In genomic region chr10:42754341-42754740, GRCm38 (mm10) we compare ENCODE assay signal across 31 mouse cellular contexts. TPM values are rescaled to one million over a fixed set of nuclear protein-coding genes. Genes with fewer than 3 reads are reported as not detected.
DNase-seq lines count a peak whose midpoint lies in the region; ATAC-seq and TF ChIP-seq lines count a peak whose summit lies in the region.
"Had no signal": no experiment of that assay in that cellular context is flagged by ENCODE, and none has a peak within 500 bp of the region (broad histone marks: within the 10 kb centered on the region; RNA-seq: fewer than 3 reads in every experiment).

No protein-coding gene starts in this region.

- H3K4me1 ChIP-seq in lung, postnatal 0 days (ENCODE audit: insufficient read depth, low read depth, low read length): no peaks in the 10 kb centered on the region
- H3K4me1 ChIP-seq in heart, embryonic 10.5 days: no peaks in the 10 kb centered on the region
- H3K4me1 ChIP-seq: forebrain, embryonic 12.5 days; heart, embryonic 15.5 days; hindbrain, embryonic 13.5 days; midbrain, embryonic 12.5 days; neural tube, embryonic 12.5 days had no signal

- H3K36me3 ChIP-seq in lung, postnatal 0 days (ENCODE audit: insufficient read depth, low read length): no peaks in the 10 kb centered on the region
- H3K36me3 ChIP-seq in heart, embryonic 10.5 days: no peaks in the 10 kb centered on the region
- H3K36me3 ChIP-seq: forebrain, embryonic 12.5 days; heart, embryonic 15.5 days; hindbrain, embryonic 13.5 days; limb, embryonic 12.5 days; midbrain, embryonic 12.5 days; neural tube, embryonic 12.5 days had no signal

- ATAC-seq in lung, postnatal 0 days: no peak
- ATAC-seq: CD4-positive, CD25-positive, alpha-beta regulatory T cell, adult 4 months; forebrain, postnatal 0 days; intestine, embryonic 16.5 days; liver, postnatal 0 days had no signal

- H3K4me3 ChIP-seq in lung, postnatal 0 days (ENCODE audit: low read depth, low read length): no peak overlapping the region
- H3K4me3 ChIP-seq in heart, embryonic 10.5 days: no peak overlapping the region
- H3K4me3 ChIP-seq: erythroblast, embryonic 14.5 days; forebrain, embryonic 12.5 days; heart, embryonic 15.5 days; hindbrain, embryonic 13.5 days; layer of hippocampus, adult 2 months; left cerebral cortex, adult 2 months; limb, embryonic 12.5 days; megakaryocyte, embryonic 14.5 days; midbrain, embryonic 12.5 days; myocyte; neural tube, embryonic 12.5 days had no signal

- H3K9ac ChIP-seq in lung, postnatal 0 days (replicated peaks; ENCODE audit: low read depth): no peak overlapping the region
- H3K9ac ChIP-seq: forebrain, embryonic 12.5 days; forebrain, postnatal 0 days; heart, embryonic 15.5 days; hindbrain, embryonic 13.5 days; limb, embryonic 12.5 days; liver, postnatal 0 days; midbrain, embryonic 12.5 days; neural tube, embryonic 12.5 days had no signal

- TF ChIP-seq CTCF in lung, postnatal 0 days (IDR thresholded peaks at IDR 0.05): no peak

- no peaks in the 10 kb centered on the region for H3K9me3 ChIP-seq in lung, postnatal 0 days (ENCODE audit: low read length)
- H3K9me3 ChIP-seq in heart, embryonic 10.5 days: no peaks in the 10 kb centered on the region
- H3K9me3 ChIP-seq: forebrain, embryonic 12.5 days; heart, embryonic 15.5 days; hindbrain, embryonic 13.5 days; limb, embryonic 12.5 days; megakaryocyte, embryonic 14.5 days; midbrain, embryonic 12.5 days; neural tube, embryonic 12.5 days had no signal

- H3K4me2 ChIP-seq in lung, postnatal 0 days (replicated peaks; ENCODE audit: low read depth, low read length): no peak overlapping the region
- H3K4me2 ChIP-seq: forebrain, embryonic 12.5 days; heart, embryonic 15.5 days; hindbrain, embryonic 13.5 days; limb, embryonic 12.5 days; liver, embryonic 11.5 days; midbrain, embryonic 12.5 days; neural tube, embryonic 12.5 days had no signal

- H3K27ac ChIP-seq in lung, postnatal 0 days (ENCODE audit: low read length): no peak overlapping the region
- H3K27ac ChIP-seq in heart, embryonic 10.5 days: no peak overlapping the region
- H3K27ac ChIP-seq: forebrain, embryonic 12.5 days; heart, embryonic 15.5 days; hindbrain, embryonic 13.5 days; layer of hippocampus, adult 2 months; left cerebral cortex, adult 2 months; limb, embryonic 12.5 days; midbrain, embryonic 12.5 days; neural tube, embryonic 12.5 days had no signal

- TF ChIP-seq EP300 in lung, postnatal 0 days (IDR thresholded peaks at IDR 0.05): no peak

- H3K27me3 ChIP-seq in lung, postnatal 0 days (replicated peaks; ENCODE audit: insufficient read depth, low read length): no peaks in the 10 kb centered on the region
- H3K27me3 ChIP-seq in heart, embryonic 10.5 days (ENCODE audit: insufficient read depth, poor library complexity, severe bottlenecking): no peaks in the 10 kb centered on the region
- H3K27me3 ChIP-seq: forebrain, embryonic 12.5 days; heart, embryonic 15.5 days; hindbrain, embryonic 13.5 days; limb, embryonic 12.5 days; midbrain, embryonic 12.5 days; neural tube, embryonic 12.5 days had no signal

- WGBS in lung, postnatal 0 days: 56% methylated on average over 2 of the region's 2 CpGs
- WGBS in heart, embryonic 10.5 days: 75% methylated on average over 2 of the region's 2 CpGs

- peak; percentile 9 for DNase-seq in adrenal gland, postnatal 10 days
- no peak for DNase-seq in adrenal gland, postnatal 25 days
- peak; percentile 21 for DNase-seq in lung, postnatal 0 days (ENCODE audit: low spot score)
- no peak for DNase-seq in lung, postnatal 14 days
- peak; percentile 36 for DNase-seq in Muller cell, postnatal 12 days (ENCODE audit: inconsistent ontology term)
- DNase-seq in fat pad, adult 2 months (ENCODE audit: extremely low read depth, low read depth, low spot score): peak; percentile 88
- DNase-seq in heart, embryonic 10.5 days (ENCODE audit: low spot score): no peak
- DNase-seq in thymus, postnatal 0 days (ENCODE audit: low spot score): no peak
- DNase-seq: cerebellum, adult 18-20 months; cerebellum, postnatal 10 days; forebrain, postnatal 0 days; heart, postnatal 36 days; kidney, adult 9 months; kidney, postnatal 25 days; liver, postnatal 0 days; lung, postnatal 4 days; right cerebral cortex, adult 18-20 months had no signal

RNA-seq across cellular contexts. Expression of gene Sec63, which starts 7.0 kb away (rescaled TPM):
- total RNA-seq in adrenal gland, postnatal 10 days (2021): 10 to 100 TPM; 40.8 to 45.6 TPM
- 70.0 and 75.3 TPM in 2 replicates for total RNA-seq in adrenal gland, postnatal 25 days (2021)
- polyA plus RNA-seq in lung, postnatal 0 days (2015; fragmentation: Nextera tagmentation; extraction: Ambion mirVana): 15.1 and 17.2 TPM in 2 replicates
- polyA plus RNA-seq in heart, embryonic 10.5 days (2016; fragmentation: Nextera tagmentation; extraction: Ambion mirVana): 18.6 and 28.4 TPM in 2 replicates
- 21.3 and 25.0 TPM in 2 replicates for polyA plus RNA-seq in thymus, postnatal 0 days (2015; fragmentation: Nextera tagmentation; extraction: Ambion mirVana)

Comparison
In these comparisons a context has a peak if more than half of its experiments do, and no peak if none do; other contexts are left out.
1. DNase-seq: peak in adrenal gland, postnatal 10 days (single experiment), lung, postnatal 0 days (single experiment), Muller cell, postnatal 12 days (single experiment) and fat pad, adult 2 months (single experiment); none in adrenal gland, postnatal 25 days (single experiment), lung, postnatal 14 days (single experiment), heart, embryonic 10.5 days (single experiment) and thymus, postnatal 0 days (single experiment).